8 mouse cellular contexts compared by ENCODE assay signal in the genomic region with DNA sequence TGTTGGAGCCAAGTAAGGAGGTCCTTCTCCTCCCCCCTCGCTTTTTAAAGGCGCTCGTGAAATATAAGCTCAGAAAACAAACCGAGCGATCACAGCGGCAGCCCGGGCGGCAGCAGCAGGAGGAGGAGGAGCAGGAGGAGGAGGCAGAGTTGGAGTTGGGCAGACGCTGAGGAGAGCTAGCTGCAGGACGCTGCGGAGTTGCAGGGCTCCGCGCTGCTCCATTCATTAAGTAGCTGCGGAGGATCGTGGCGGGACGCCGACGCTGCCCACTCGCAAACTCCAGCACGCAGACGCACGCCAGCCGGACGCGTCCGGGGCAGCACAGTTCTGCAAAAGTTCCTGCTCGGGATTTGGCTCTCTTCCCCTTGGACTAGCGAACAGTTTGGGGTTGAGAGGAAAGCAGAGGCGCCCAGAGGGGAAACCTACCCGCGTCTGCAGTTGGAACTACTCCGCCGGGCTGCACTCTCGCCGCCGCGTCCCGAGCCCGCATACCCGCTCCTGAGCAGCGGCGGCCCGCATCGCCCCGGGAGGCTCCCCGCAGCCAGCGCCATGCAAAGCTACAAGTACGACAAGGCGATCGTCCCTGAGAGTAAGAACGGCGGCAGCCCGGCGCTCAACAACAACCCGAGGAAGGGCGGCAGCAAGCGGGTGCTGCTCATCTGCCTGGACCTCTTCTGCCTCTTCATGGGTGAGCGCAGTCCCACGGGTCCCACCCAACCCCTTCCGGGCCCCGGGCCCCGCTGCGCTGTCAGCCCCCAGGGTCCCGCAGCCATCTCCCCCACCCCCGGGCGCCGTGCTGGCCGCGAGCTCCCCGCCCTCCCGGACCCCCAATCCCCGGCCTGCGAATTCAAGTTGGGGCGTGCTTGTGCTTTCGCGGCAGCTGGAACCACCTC. TPM values are rescaled to one million over a fixed set of nuclear protein-coding genes. Genes with fewer than 3 reads are reported as not detected.
DNase-seq lines count a peak whose midpoint lies in the region; ATAC-seq lines count a peak whose summit lies in the region.

A gene (plus strand): TSS at position 72 of the 893 bp plus-strand sequence.

- H3K27me3 ChIP-seq in intestine, embryonic 14.5 days (replicated peaks; ENCODE audit: control insufficient read depth, insufficient read depth, low read length): 0 out of 2 replicates have a peak, but pooled peaks cover 2% of the 10 kb centered on the region

- no peaks in the 10 kb centered on the region for H3K9me3 ChIP-seq in intestine, embryonic 14.5 days (ENCODE audit: control insufficient read depth, low read length)

- peak within 1 kb of the TSS; percentile 89 for H3K9ac ChIP-seq in intestine, embryonic 14.5 days (ENCODE audit: low read length)

- peak within 1 kb of the TSS; percentile 55 for H3K4me2 ChIP-seq in intestine, embryonic 14.5 days (ENCODE audit: low read length)

- peak; percentile 97 for DNase-seq in adrenal gland, adult 2 months
- peak; percentile 90 for DNase-seq in embryo, embryonic 10.5 days (ENCODE audit: low spot score)
- peak; percentile 89 for DNase-seq in gastrocnemius, postnatal 25 days
- DNase-seq in intestine, embryonic 14.5 days (ENCODE audit: low spot score): peak; percentile 90
- peak; percentile 64 to 78 for DNase-seq in left cerebral cortex, postnatal 14 days (ENCODE audit: low spot score in 2 of 2)
- peak; percentile 63 to 66 for DNase-seq in right cerebral cortex, postnatal 36 days (ENCODE audit: low spot score in 2 of 2)
- DNase-seq in yolk sac, embryonic 10.5 days (ENCODE audit: low spot score): peak; percentile 91

- WGBS in intestine, embryonic 14.5 days: under 1% methylated on average over 77 of the region's 77 CpGs

- intact Hi-C loops in left cerebral cortex, postnatal 14 days (cut with DNase I): loop anchor here (5.0 kb wide), 1 partner anchor 785 kb away; no protein-coding TSS in a partner anchor

- H3K27ac ChIP-seq in intestine, embryonic 14.5 days (ENCODE audit: low read depth): peak within 1 kb of the TSS; percentile 95

- peaks cover 5% of the 10 kb centered on the region for H3K4me1 ChIP-seq in intestine, embryonic 14.5 days (replicated peaks; ENCODE audit: control insufficient read depth, insufficient read depth, low read length)

- peak within 1 kb of the TSS; percentile 70 for H3K4me3 ChIP-seq in intestine, embryonic 14.5 days (ENCODE audit: low read depth, low read length)

- peaks cover 10% of the 10 kb centered on the region; the same call in 1 of the 2 replicates for H3K36me3 ChIP-seq in intestine, embryonic 14.5 days (ENCODE audit: control insufficient read depth, insufficient read depth, low read length)

- ATAC-seq in intestine, embryonic 14.5 days (replicated peaks; ENCODE audit: low FRiP score, low TSS enrichment, low read depth): peak; percentile 84
- ATAC-seq in megakaryocyte progenitor cell, adult 5-6 weeks (replicated peaks; ENCODE audit: poor library complexity): peak; percentile 63

RNA-seq across cellular contexts. Expression of the gene that starts here (rescaled TPM):
- total RNA-seq in adrenal gland, adult 2 months (2021): 100 to 1,000 TPM; 237 to 336 TPM
- polyA plus RNA-seq in adrenal gland, adult 2 months (2012; rRNA removed): 246 and 342 TPM in 2 replicates
- total RNA-seq in gastrocnemius, postnatal 25 days (2021): 10 to 100 TPM; 43.7 to 50.2 TPM
- polyA plus RNA-seq in intestine, embryonic 14.5 days (2014; fragmentation: Nextera tagmentation; extraction: Ambion mirVana): 33.2 and 36.9 TPM in 2 replicates
- 100 to 1,000 TPM; 136 to 166 TPM for total RNA-seq in left cerebral cortex, postnatal 14 days (2021)
- total RNA-seq in megakaryocyte progenitor cell, adult 5-6 weeks (2015): 0.34 TPM in 1 of 2 replicates, not detected in the other
- total RNA-seq in megakaryocyte progenitor cell, adult 5-6 weeks (2017): 0.14 TPM in 1 of 2 replicates, not detected in the other

Comparison
In these comparisons a context has a peak if more than half of its experiments do, and no peak if none do; other contexts are left out.
1. Peak in every context shown above with its lines: DNase-seq, ATAC-seq, H3K4me3 ChIP-seq and H3K27ac ChIP-seq.
2. RNA of the gene that starts here (total RNA-seq): 237 to 336 TPM in adrenal gland, adult 2 months, 136 to 166 TPM in left cerebral cortex, postnatal 14 days and 43.7 to 50.2 TPM in gastrocnemius, postnatal 25 days; 0.14 to 0.34 TPM in megakaryocyte progenitor cell, adult 5-6 weeks; every median in the first group is over 10 times any median in the second.
3. Peak in ATAC-seq in megakaryocyte progenitor cell, adult 5-6 weeks; RNA of the gene not detected or under 1 TPM.